Mouse (Mus musculus) embryo, embryonic 9.5 days (tissue): ENCODE results near the gene Abce1.

Experiments
- DNase-seq: peaks from one replicate; pipeline ENCODE4 v3.0.0-alpha.2; 2017; ENCODE audit errors: extremely low spot score

The Abce1 gene

DNA sequence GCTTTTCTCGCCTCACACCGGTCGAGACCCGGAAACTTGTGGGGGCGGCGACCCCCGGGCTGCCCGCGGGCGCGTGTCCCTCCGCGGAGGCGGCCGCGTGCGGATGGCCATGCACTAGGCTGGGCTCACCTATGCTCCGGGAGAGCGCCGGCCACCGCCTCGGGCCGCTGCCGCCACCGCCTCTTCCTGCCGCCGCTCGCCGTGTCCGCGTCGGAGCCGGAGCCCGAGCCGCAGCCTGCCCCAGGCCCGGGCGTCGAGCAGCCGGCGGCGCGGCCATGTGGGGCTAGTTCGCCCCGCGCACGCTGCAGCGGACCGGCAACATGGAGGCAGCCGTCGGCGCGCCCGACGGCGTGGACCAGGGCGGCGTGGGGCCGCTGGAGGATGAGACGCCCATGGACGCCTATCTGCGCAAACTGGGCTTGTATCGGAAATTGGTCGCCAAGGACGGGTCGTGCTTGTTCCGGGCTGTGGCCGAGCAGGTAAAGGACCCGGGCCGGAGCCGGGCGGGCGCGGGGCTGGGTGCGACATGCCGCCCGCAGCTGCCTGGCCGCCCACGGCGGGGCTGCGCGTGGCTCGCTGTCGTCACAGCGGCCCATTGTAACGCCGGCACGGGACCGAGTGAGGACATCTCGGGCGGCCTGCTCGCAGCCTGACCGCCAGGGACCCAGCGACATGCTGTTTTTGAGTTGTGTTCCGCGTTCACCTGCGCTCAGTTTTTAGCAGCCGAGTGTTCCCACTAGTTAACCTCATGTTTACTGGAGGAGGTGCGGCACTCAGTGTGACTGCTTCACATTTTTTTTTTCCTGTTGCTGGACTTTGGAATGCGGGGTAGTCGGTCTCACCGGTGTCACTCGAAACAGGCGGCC, 71.7 kb downstream of the Abce1 start, which contains the start of gene Otud4:
Gene Otud4, plus strand, starts transcription at position 33 of the 866 bp plus-strand sequence.
- no peak for DNase-seq

DNA sequence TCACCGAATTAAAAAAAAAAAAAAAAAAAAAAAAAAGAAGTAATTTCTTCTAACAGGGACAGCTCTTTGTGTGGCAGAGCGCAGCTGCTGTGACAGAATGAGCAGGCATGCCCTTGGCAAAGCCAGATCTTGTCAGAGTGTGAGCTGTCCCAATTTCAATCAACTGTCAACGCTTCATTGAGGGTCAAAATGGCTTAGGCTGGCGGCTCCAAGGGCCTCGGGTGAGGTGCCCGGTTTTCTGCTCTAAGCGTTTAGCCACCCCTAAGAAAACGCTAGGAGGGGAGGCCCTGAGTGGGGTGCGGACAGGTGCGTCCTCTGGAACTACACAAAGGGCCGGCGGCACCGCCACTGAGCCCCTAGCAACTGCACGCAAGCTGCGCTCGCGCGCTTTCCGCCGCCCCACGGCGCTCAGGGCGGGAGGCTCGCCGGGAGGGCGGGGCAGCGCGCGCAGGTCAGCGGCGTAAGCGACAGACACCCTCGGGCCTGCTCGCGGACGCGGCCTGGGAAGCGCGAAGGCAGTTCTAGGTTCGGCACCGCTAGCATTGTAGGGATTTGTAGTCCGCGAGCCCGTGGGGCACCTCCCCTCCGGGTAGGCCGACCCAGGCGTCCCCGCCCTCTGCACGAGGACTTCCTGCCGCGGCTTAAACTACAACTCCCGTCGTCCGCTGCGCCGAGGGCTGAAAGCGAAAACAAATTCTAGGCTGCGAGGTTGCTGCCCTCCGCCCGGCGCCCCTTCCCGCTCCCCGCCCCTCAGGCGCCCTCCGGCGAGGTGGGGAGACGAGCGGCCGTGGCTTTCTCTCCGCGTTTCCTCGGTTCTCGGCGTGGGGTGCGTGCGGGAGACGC, 72.6 kb downstream of the Abce1 start:
- DNase-seq, result peak; percentile 97

DNA sequence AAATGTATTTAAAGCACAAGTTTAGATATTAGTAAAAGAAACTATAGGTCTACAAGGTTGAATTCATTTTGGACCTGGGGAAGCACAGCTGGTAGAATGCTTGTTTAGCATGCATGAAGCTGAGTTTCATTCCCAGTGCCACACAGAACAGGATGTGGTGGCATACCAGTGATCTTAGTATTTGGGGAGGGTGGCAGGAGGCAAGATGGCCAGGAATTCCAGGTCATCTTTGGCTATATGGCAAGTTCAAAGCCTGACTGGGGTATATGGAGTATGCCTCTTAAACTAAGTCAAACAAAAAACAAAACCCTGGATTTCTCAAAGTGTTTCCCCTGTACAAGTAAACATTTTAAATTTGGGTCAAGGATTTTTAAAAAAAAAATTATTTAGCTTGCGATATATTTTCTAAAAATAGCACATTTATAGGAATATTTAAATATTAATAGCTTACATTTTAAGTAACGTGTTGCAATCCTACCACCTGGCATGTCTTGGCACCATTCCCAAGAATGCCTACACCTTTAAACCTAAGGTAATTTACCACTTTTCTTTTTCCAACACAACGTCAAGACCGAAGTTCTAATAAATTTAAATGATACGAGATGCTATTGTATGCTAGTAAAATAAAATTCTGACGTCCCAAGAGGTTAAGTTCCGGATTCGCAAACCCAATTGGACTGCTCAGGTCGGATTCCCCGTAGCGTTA, 73.4 kb downstream of the Abce1 start:
- DNase-seq, result no peak

DNA sequence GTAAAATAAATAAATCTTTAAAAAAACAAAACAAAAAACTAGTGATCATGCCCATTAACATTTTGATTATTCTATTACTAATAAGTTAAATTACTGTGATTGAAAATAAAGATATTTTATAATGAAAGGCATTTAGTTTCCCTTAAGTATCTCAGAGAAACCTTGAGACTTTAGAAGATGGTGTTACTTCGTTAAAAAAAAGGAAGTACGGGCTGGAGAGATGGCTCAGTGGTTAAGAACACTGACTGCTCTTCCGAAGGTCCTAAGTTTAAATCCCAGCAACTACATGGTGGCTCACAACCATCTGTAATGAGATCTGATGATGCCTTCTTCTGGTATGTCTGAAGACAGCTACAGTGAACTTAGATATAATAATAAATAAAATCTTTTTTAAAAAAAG, 74.3 kb downstream of the Abce1 start:
- no peak for DNase-seq

DNA sequence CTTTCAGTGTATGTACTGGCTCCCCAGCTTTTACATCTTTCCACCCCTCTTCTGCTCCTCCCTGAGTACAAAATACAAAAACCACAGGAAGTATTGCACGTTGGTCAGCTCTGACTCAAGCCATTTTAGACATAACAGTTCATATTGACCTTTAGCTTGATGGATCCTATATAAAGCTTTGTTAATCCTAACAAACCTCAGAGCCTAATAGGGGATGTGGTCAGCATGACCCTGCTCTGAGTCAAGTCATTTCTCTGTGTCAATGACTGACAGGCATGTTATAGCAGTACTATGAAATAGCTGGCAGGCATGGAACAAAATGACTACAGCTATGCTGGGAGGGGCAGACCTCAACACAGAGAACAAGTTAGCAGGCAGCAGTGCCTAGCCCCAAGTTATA, 75.4 kb downstream of the Abce1 start:
- no peak for DNase-seq

DNA sequence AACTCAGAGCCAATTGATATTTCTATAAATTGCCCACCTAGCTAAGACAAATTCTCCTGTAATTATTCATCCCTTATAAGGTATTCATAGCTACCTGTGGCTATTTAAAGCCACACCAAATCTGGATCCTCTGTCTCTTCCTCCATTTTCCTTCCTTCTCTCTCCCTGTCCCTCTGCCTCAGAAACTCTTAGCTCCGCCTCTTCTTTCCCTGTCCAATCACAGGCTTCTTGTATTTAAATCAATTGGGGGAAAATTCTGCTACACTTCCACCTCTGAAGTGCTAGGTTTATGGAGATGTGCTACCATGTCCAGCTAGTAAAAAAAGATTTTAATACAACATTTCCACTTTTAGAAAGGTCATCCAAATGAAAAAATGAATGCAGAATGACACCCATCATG, 76.0 kb downstream of the Abce1 start:
- DNase-seq, result no peak
